Mouse (Mus musculus) layer of hippocampus, postnatal 10 days (tissue): ENCODE measurements around the gene Efcab9. TPM values are rescaled to one million over a fixed set of nuclear protein-coding genes. Genes with fewer than 3 reads are reported as not detected.

Experiments
- DNase-seq, 2 experiments: peaks; one replicate each; pipeline ENCODE4 v3.0.0; 2021; ENCODE audit warnings: low spot score in 2 of 2
- total RNA-seq, 2 experiments: library from RNA; stranded (reverse); gene quantifications; 2 replicates each; pipeline ENCODE4 v1.2.3; 2021

Gene Efcab9
- total RNA-seq, 2 experiments from 2014 or later: 0.89 to 1.2 TPM

DNA sequence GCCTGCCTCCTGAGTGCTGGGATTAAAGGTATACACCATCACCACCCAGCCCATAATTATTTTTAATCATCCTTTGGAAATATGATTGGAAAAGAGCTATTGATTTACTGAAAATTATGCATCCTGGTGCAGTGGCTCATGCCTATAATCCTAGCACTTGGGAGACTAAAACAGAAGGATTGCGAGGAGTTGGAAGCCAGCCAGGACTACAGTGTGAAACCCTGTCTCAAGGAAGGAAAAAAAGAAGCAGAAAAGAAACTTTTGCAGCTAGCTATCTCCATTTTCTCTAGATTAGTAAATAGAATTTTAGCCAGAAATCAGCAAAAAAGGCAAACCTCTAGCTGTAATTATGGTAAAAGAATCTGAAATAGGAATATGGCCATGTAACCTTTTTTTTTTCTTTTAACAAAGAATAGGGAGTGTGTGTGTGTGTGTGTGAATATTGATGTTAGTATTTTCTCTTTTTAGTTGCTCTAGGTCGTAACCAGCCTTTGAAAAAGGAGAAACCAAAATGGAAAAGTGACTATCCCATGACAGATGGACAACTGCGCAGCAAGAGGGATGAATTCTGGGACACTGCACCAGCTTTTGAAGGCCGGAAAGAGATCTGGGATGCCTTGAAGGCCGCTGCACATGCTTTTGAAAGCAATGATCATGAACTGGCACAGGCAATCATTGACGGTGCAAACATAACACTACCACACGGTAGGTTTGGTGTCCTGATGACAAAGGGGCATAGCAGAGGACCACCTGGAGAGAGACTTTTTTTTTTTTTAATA lies 32.9 kb downstream of the Efcab9 start:
- DNase-seq: peak; percentile 30 to 49

DNA sequence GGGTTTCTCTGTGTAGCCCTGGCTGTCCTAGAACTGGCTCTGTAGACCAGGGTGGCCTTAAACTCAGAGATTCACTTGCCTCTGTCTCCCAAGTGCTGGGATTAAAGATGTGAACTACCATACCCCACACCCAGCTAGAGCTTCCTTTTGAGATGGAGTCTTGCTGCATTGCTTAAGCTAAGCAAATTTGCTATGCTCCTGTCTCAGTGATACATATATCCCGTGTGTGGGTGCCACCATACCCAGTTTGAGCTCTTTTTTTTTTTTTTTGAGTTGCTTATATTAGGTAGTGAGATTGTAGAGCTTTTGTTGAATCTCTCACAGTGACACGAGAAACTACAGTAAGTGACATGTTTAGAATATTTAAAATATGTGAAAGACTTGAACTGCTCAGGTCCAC lies 36.6 kb downstream of the Efcab9 start:
- no peak for DNase-seq

DNA sequence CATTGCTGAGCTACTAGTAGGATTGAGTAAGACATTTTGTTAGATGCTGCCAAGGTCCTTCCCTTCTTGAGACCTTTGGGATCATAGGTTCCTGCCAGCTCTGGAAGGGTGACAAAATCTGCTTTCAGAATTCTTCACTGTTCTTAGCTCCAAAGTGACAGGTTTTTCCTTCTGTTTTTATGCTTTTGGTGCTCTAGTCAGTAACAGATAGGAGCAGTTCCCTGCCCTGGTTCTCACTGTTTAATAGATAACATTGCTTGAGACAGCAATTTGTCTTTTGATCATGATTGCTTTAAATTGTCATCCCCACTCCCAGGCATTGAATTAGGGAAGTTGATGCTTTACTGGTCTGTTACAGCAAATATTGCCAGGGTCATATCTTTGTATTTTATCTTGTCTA lies 38.6 kb downstream of the Efcab9 start:
- DNase-seq: no peak

DNA sequence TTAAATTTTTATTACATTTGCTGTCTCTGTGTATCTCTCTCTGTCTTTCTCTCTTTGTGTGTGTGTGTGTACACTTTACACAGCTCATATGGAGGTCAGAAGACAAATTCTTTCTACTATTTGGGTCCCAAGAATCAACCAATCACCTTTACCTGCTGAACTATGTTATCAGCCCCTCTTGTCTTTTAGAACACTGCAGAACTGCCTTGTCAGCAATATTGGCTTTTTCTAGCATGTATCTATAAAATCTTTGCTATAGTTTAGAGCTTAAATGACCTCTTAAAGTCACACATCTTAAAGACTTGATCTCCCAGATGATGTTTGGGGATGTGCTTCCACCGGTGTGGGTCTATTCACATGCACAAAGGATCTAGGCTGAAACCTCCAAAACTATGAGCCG lies 40.8 kb downstream of the Efcab9 start:
- DNase-seq: no peak

DNA sequence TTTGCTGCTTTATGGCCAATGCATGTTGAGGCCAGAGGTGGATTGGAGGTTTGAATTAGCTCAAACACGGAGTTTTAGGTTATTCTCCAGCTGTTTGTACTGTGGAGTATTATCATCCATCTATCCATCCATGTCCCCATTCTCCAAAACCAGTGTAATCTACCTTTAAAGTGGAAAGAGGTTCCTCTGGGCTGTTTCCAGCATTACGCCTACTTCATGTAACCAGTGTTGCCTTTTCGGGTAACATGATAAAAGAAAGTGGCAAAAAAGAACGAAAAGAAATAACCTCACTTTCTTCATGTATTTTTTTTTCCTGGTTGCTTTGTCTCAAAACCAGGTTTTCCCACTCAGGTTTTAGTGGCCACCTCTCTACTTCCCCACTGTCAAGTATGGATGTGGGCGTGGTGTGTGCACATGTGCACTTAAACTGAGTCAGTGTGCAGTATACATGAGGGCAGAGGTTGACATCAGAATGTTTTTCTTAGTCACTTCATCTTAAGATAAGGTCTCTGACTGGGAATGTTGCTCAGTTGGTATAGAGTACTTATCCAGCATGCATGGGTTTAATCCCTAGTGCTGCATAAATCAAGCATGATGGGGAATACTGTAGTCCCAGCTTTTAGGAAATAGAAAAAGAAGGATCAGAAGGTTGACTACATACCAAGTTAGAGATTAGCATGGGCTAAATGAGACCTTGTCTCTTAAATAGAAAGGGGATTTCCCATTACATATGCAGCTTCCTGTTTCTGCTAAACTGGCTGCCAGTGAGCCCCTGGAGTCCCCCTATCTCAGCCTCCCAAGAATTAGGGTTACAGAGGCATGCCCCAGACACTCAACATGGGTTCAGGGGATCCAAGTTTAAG lies 42.8 kb downstream of the Efcab9 start:
- no peak for DNase-seq

DNA sequence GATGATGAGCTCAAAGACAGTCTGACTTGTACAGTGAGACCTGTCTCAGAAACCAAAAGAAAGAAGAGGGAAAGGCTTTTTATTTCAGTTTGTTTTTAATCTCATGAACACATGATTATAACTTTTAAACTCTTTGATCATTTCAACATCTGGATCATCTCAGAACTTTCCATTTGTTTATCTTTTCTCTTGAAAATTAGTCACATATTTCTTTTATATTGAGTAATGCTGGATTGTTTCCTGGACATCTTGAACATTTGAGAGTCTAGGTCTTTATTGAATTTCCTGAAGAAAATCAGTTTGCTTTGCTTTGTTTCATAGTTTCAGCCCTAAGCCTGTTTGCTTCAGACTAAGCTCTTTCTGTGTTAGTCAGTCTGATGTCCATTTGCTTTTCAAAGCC lies 43.5 kb downstream of the Efcab9 start:
- DNase-seq: no peak

DNA sequence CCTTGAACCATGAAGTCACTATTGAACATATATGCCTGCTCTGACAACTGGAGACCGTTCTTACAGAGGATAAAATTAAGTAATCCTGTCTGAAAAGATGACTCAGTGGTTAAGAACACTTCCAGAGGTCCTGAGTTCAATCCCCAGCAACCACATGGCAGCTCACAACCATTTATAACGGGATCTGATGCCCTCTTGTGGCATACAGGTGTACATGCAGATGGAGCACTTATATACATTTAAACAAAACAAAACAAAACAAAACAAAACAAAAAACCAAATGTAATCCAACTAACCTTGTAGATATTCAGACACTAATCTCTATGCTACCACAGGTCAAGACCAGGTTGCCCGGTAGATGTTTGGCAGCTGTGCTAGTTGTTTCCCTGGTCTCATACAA lies 44.4 kb downstream of the Efcab9 start:
- DNase-seq: no peak

DNA sequence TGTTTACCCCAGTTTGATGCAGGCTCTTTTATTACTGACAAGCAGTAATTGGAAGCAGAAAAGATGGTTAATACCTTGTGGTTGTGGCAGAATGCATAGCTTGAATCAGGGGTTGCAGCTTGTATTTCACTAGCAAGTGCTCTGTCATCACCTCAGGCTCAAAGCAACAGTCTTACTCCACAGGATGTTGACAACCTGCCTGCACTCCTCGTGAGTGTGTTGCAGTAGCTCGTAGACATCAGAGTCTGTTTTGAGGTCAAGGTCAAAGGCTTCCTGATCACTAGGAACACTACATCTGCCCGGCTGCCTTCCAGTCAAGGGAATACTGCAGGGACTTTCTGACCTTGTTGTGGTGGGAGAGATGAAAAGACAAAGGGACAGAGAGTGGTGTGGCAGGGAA lies 45.3 kb downstream of the Efcab9 start:
- no peak for DNase-seq

DNA sequence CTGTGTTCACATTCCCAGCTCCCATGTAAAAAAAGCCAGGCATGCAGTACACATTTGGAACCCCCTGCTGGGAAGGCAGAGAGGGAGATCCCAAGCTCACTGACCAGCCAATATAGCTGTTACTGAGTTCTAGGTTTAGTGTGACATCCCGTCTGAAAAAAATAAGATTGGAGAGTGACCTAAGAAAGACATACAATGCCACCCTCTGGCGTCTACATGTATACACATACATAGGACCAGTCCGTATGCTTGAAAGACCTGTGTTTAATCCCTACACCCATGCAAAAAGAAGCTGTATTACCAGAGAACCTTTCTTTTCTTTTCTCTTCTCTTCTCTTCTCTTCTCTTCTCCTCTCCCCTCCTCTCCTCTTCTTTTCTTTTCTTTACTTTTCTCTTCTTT lies 46.6 kb downstream of the Efcab9 start:
- no peak for DNase-seq

DNA sequence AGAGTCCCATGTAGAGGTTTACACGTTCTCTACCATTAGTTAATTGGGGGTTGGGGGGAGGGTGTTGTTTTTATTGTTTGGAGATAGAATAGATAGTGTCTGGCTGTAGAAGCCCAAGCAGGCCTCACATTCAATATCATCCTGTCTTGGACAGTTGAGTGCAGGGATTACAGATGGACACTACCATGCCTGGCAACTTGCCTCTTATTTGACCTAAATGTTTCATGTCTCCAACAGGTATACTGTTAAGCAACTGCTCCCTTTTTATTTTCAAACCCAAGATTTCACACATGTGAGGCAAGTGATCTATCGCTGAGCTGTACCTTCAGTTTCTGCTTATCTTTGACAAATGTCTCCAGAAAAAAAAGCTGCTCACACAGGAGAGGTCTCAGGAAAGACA lies 50.4 kb downstream of the Efcab9 start:
- DNase-seq: no peak

DNA sequence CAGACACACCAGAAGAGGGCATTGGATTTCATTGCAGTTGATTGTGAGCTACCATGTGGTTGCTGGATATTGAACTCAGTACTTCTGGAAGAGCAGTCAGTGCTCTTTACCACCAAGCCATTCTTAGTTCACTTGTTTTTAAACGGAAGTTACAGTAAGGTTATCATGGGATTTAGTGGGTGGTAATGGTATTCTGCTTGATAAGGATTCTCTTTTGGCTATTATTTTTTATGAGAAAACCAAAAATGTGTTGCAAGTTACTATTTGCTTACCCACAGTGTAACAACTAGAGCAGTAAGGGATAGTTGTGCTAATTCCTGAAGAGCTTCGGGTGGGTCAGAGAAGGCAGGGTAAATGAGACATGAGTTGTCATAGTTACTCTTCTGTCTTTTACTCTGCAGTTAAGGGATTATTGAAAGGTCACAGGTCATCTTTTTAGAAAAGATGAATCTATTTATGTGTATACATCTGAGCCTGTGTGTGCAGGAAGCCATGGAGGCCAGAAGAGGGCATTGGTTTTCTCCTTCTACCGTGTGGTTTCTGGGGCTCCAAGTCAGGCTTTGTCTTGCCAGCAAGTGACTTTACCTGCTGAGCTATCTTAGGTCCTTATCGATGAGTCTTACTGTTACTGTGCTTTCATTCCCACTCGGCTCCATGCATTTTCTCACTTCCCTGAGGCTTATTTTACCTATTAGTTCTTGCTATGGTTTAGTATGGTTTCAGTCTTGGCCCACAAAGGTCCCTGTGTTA lies 56.2 kb downstream of the Efcab9 start:
- DNase-seq: no peak

DNA sequence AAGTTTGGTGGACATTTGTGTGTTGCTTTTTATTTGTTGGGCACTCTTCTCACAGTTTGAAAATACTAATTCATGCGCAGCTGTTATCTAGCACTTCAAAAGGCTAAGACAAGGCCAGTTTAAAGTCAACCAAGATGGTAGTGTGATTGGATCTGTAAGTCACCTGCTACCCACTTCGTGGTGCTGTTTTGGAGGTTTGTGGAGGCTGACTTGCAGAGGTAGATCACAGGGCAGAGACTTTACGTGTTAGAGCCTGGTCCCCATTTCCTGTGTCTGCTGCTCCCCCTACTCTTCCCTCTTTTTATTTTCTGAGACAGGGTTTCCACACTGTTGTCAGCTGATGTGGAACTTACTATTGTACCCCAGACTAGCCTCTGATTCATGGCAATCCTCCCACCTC lies 57.2 kb downstream of the Efcab9 start:
- DNase-seq: no peak

Other genes with a start within 250 kb of the Efcab9 start
- gene Hba-a1, start 248.6 kb downstream of the Efcab9 start, total RNA-seq: 100 to 1,000 TPM; 667 to 733 TPM
- 1 to 10 TPM; 2.3 to 4.1 TPM for gene Hbq1b, start 245.1 kb downstream of the Efcab9 start, total RNA-seq
- 100 to 1,000 TPM; 562 to 789 TPM for gene Hba-a2, start 235.6 kb downstream of the Efcab9 start, total RNA-seq
- 1 to 10 TPM; 1.6 to 2.7 TPM for gene Hbq1a, start 232.0 kb downstream of the Efcab9 start, total RNA-seq
- gene Sh3pxd2b, start 184.3 kb downstream of the Efcab9 start, total RNA-seq: 10 to 100 TPM; 28.3 to 28.5 TPM
- gene Ubtd2, start 76.7 kb downstream of the Efcab9 start, total RNA-seq: 10 to 100 TPM; 45.3 to 45.5 TPM
- gene Stk10, start 1.2 kb upstream of the Efcab9 start, total RNA-seq: 1 to 10 TPM; 6.3 to 9.4 TPM
- gene Fbxw11, start 110.6 kb upstream of the Efcab9 start, total RNA-seq: 100 to 1,000 TPM; 119 to 132 TPM